Mouse (Mus musculus): Measurements from ENCODE around the gene Bola2. TPM values are rescaled to one million over a fixed set of nuclear protein-coding genes. Genes with fewer than 3 reads are reported as not detected.
A peak's percentile ranks its signal among the peaks of the same experiment; 100 is the strongest.

The Bola2 gene
- total and polyA plus RNA-seq, 3 experiments = 29.1 to 63.7 (median 49.7) TPM

DNA sequence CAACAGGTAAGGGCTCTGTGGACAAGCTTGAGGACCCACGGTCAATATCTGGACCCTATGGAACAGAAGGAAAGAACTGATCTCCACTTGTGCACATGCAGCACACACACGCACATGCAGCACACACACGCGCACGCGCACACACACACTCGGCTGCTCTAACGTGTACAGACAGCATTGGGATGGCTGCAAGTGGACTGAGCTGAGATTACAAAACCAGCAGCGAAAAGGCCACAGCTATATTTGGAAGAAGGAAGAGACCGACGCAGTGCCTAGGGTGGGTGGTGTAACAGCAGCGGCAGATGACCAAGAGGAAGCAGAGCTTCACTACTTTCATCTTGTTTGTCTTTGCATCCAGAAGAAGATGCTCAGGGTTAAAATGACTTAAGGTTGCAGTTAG, 50.9 kb downstream of the Bola2 start:
- TF ChIP-seq CTCF (IDR thresholded peaks at IDR 0.05) (no peak), EP300 (IDR thresholded peaks at IDR 0.05; ENCODE audit: insufficient read depth, low read depth, low read length) (no peak), POLR2A (IDR thresholded peaks at IDR 0.05; ENCODE audit: insufficient read depth, low read depth, low read length) (no peak)
- peak in 1 of 2 experiments; percentile 53 for DNase-seq
- Histone ChIP-seq H3K27ac (peak overlapping the region; percentile 49; the same call in 1 of the 2 replicates), H3K27me3 (ENCODE audit: control insufficient read depth, insufficient read depth, low read length) (no peaks in the 10 kb centered on the region), H3K4me3 (no peak overlapping the region), H3K79me2 (replicated peaks; ENCODE audit: control insufficient read depth, insufficient read depth, low read length) (no peaks in the 10 kb centered on the region), H3K36me3 (ENCODE audit: control insufficient read depth, insufficient read depth, low read length) (no peaks in the 10 kb centered on the region), H3K9ac (ENCODE audit: low read depth, low read length) (no peak overlapping the region), H3K4me1 (ENCODE audit: control insufficient read depth, insufficient read depth, low read length) (0 out of 2 replicates have a peak, but pooled peaks cover 1% of the 10 kb centered on the region)
- WGBS = 62% methylated on average over 12 of the region's 12 CpGs
- intact Hi-C loops (cut with DNase I) = no loop called here

DNA sequence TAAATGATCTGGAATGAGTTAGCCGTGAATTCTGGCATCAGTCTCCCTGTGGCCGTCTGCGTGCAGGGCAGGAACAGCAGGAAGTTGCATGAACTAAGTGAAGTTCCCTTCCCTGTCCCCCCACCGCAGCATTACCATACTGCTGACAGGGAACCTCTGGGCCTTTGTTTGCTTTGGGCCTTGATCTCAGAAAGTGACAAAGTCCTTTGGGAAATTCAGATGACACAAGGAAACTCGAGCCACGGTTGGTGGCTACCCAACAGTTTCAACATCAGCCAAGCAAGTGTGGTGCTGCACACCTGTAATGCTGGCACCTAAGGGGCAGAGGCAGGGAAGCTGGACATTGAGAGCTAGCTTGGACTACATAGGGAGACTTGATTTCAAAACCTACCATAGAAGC, 51.6 kb downstream of the Bola2 start:
- 0 out of 2 replicates have a peak, but pooled peaks cover 1% of the 10 kb centered on the region for H3K4me1 ChIP-seq (ENCODE audit: control insufficient read depth, insufficient read depth, low read length)
- intact Hi-C loops (cut with DNase I) = no loop called here
- 21% methylated on average over 6 of the region's 6 CpGs for WGBS
- no peaks in the 10 kb centered on the region for H3K27me3 ChIP-seq (ENCODE audit: control insufficient read depth, insufficient read depth, low read length)
- TF ChIP-seq CTCF (IDR thresholded peaks at IDR 0.05) = no peak
- no peak for TF ChIP-seq EP300 (IDR thresholded peaks at IDR 0.05; ENCODE audit: insufficient read depth, low read depth, low read length)
- TF ChIP-seq POLR2A (IDR thresholded peaks at IDR 0.05; ENCODE audit: insufficient read depth, low read depth, low read length) = no peak
- no peaks in the 10 kb centered on the region for H3K36me3 ChIP-seq (ENCODE audit: control insufficient read depth, insufficient read depth, low read length)
- peak overlapping the region; percentile 49 for H3K27ac ChIP-seq
- H3K4me3 ChIP-seq = no peak overlapping the region
- H3K9ac ChIP-seq (ENCODE audit: low read depth, low read length) = no peak overlapping the region
- DNase-seq = peak in 1 of 2 experiments; percentile 55
- no peaks in the 10 kb centered on the region for H3K79me2 ChIP-seq (replicated peaks; ENCODE audit: control insufficient read depth, insufficient read depth, low read length)

DNA sequence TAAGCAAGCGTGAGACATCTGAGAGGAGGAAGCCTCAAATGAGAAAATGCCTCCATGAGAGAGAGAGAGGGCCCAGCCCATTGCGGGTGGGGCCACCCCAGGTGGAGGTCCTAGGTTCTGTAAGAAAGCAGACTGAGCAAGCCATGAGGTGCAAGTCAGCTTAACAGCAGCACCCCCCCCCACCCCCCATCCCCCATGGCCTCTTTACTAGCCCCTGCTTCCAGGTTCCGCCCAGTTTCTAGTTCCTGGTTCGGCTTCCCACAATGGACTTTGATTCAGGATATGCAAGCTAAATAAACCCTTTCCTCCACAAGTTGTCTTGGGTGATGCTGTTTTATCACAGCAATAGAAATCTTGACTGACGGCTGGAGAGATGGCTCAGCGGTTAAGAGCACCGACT, 53.6 kb downstream of the Bola2 start:
- Histone ChIP-seq H3K4me1 (ENCODE audit: control insufficient read depth, insufficient read depth, low read length) (0 out of 2 replicates have a peak, but pooled peaks cover 1% of the 10 kb centered on the region), H3K79me2 (replicated peaks; ENCODE audit: control insufficient read depth, insufficient read depth, low read length) (no peaks in the 10 kb centered on the region), H3K27ac (no peak overlapping the region), H3K4me3 (no peak overlapping the region), H3K36me3 (ENCODE audit: control insufficient read depth, insufficient read depth, low read length) (no peaks in the 10 kb centered on the region), H3K9ac (ENCODE audit: low read depth, low read length) (no peak overlapping the region), H3K27me3 (ENCODE audit: control insufficient read depth, insufficient read depth, low read length) (no peaks in the 10 kb centered on the region)
- no peak for TF ChIP-seq POLR2A (IDR thresholded peaks at IDR 0.05; ENCODE audit: insufficient read depth, low read depth, low read length)
- no peak for TF ChIP-seq EP300 (IDR thresholded peaks at IDR 0.05; ENCODE audit: insufficient read depth, low read depth, low read length)
- no peak for TF ChIP-seq CTCF (IDR thresholded peaks at IDR 0.05)
- no peak for DNase-seq
- intact Hi-C loops (cut with DNase I) = no loop called here
- 63% methylated on average over 7 of the region's 7 CpGs for WGBS

Other genes with a start within 250 kb of the Bola2 start
- 1 to 10 TPM; 1.1 to 1.3 TPM for gene Atp2a1, start 232.3 kb upstream of the Bola2 start, total RNA-seq (2021)
- gene Atp2a1, start 232.3 kb upstream of the Bola2 start, polyA plus RNA-seq (2012; rRNA removed) = 5.7 and 6.6 TPM in 2 replicates
- gene Sh2b1, start 220.0 kb upstream of the Bola2 start, total RNA-seq (2021) = 10 to 100 TPM; 42.5 to 46.1 TPM
- 58.2 and 59.2 TPM in 2 replicates for gene Sh2b1, start 220.0 kb upstream of the Bola2 start, polyA plus RNA-seq (2012; rRNA removed)
- gene Tufm, start 208.0 kb upstream of the Bola2 start, total RNA-seq (2021) = 100 to 1,000 TPM; 271 to 314 TPM
- gene Tufm, start 208.0 kb upstream of the Bola2 start, polyA plus RNA-seq (2012; rRNA removed) = 288 and 353 TPM in 2 replicates
- 10 to 100 TPM; 34.0 to 37.6 TPM for gene Atxn2l, start 192.0 kb upstream of the Bola2 start, total RNA-seq (2021)
- 48.1 and 66.7 TPM in 2 replicates for gene Atxn2l, start 192.0 kb upstream of the Bola2 start, polyA plus RNA-seq (2012; rRNA removed)
- 100 to 1,000 TPM; 133 to 159 TPM for gene Eif3c, start 129.0 kb upstream of the Bola2 start, total RNA-seq (2021)
- 59.3 and 72.6 TPM in 2 replicates for gene Eif3c, start 129.0 kb upstream of the Bola2 start, polyA plus RNA-seq (2012; rRNA removed)
- under 1 TPM; 0.32 to 0.39 TPM for gene Apobr, start 110.5 kb upstream of the Bola2 start, total RNA-seq (2021)
- gene Apobr, start 110.5 kb upstream of the Bola2 start, polyA plus RNA-seq (2012; rRNA removed) = 0.47 and 1.1 TPM in 2 replicates
- gene Cln3, start 109.6 kb upstream of the Bola2 start, total RNA-seq (2021) = 10 to 100 TPM; 12.8 to 12.9 TPM
- 30.0 and 33.2 TPM in 2 replicates for gene Cln3, start 109.6 kb upstream of the Bola2 start, polyA plus RNA-seq (2012; rRNA removed)
- not detected for gene Il27, start 100.5 kb upstream of the Bola2 start, total RNA-seq (2021)
- gene Il27, start 100.5 kb upstream of the Bola2 start, polyA plus RNA-seq (2012; rRNA removed) = not detected in 2 replicates
- 1 to 10 TPM; 4.8 to 6.5 TPM for gene Nupr1, start 64.5 kb upstream of the Bola2 start, total RNA-seq (2021)
- gene Nupr1, start 64.5 kb upstream of the Bola2 start, polyA plus RNA-seq (2012; rRNA removed) = 10.5 and 13.9 TPM in 2 replicates
- gene Sgf29, start 46.1 kb upstream of the Bola2 start, total RNA-seq (2021) = 10 to 100 TPM; 21.6 to 23.4 TPM
- gene Sgf29, start 46.1 kb upstream of the Bola2 start, polyA plus RNA-seq (2012; rRNA removed) = 23.7 and 25.5 TPM in 2 replicates
- gene Sult1a1, start 19.0 kb upstream of the Bola2 start, total RNA-seq (2021) = 10 to 100 TPM; 34.1 to 34.3 TPM
- gene Sult1a1, start 19.0 kb upstream of the Bola2 start, polyA plus RNA-seq (2012; rRNA removed) = 53.6 and 56.6 TPM in 2 replicates
- gene Slx1b, start 383 bp downstream of the Bola2 start, total RNA-seq (2021) = 1 to 10 TPM; 3.6 to 3.9 TPM
- 7.8 and 10.3 TPM in 2 replicates for gene Slx1b, start 383 bp downstream of the Bola2 start, polyA plus RNA-seq (2012; rRNA removed)
- 10 to 100 TPM in 1 of 2 experiments, 1 to 10 TPM in 1; 9.8 to 12.1 TPM for gene Coro1a, start 12.4 kb downstream of the Bola2 start, total RNA-seq (2021)
- 22.2 and 33.7 TPM in 2 replicates for gene Coro1a, start 12.4 kb downstream of the Bola2 start, polyA plus RNA-seq (2012; rRNA removed)
- gene Mapk3, start 64.2 kb downstream of the Bola2 start, total RNA-seq (2021) = 10 to 100 TPM; 45.9 to 53.1 TPM
- gene Mapk3, start 64.2 kb downstream of the Bola2 start, polyA plus RNA-seq (2012; rRNA removed) = 111 and 120 TPM in 2 replicates
- 1 to 10 TPM; 1.3 TPM for gene Gdpd3, start 70.9 kb downstream of the Bola2 start, total RNA-seq (2021)
- 4.3 and 75.7 TPM in 2 replicates for gene Gdpd3, start 70.9 kb downstream of the Bola2 start, polyA plus RNA-seq (2012; rRNA removed)
- gene Ypel3, start 81.6 kb downstream of the Bola2 start, total RNA-seq (2021) = 10 to 100 TPM; 60.2 to 89.9 TPM
- gene Ypel3, start 81.6 kb downstream of the Bola2 start, polyA plus RNA-seq (2012; rRNA removed) = 115 and 144 TPM in 2 replicates
- gene Tbx6, start 86.1 kb downstream of the Bola2 start, total RNA-seq (2021) = under 1 TPM; 0.44 to 0.66 TPM
- gene Tbx6, start 86.1 kb downstream of the Bola2 start, polyA plus RNA-seq (2012; rRNA removed) = 2.3 and 2.9 TPM in 2 replicates
- 10 to 100 TPM; 31.8 to 31.9 TPM for gene Ppp4c, start 97.1 kb downstream of the Bola2 start, total RNA-seq (2021)
- gene Ppp4c, start 97.1 kb downstream of the Bola2 start, polyA plus RNA-seq (2012; rRNA removed) = 65.6 and 99.5 TPM in 2 replicates
- gene Fam57b, start 102.3 kb downstream of the Bola2 start, total RNA-seq (2021) = 1 to 10 TPM; 7.4 to 8.8 TPM
- 9.0 and 12.8 TPM in 2 replicates for gene Fam57b, start 102.3 kb downstream of the Bola2 start, polyA plus RNA-seq (2012; rRNA removed)
- not detected for gene 4930451I11Rik, start 136.2 kb downstream of the Bola2 start, total RNA-seq (2021)
- gene 4930451I11Rik, start 136.2 kb downstream of the Bola2 start, polyA plus RNA-seq (2012; rRNA removed) = not detected in 2 replicates
- not detected for gene Doc2a, start 152.0 kb downstream of the Bola2 start, total RNA-seq (2021)
- gene Doc2a, start 152.0 kb downstream of the Bola2 start, polyA plus RNA-seq (2012; rRNA removed) = not detected in 2 replicates
- 1 to 10 TPM; 5.7 to 6.3 TPM for gene Hirip3, start 166.6 kb downstream of the Bola2 start, total RNA-seq (2021)
- 3.6 and 4.4 TPM in 2 replicates for gene Hirip3, start 166.6 kb downstream of the Bola2 start, polyA plus RNA-seq (2012; rRNA removed)
- gene Ino80e, start 167.0 kb downstream of the Bola2 start, total RNA-seq (2021) = 10 to 100 TPM; 16.8 to 18.3 TPM
- gene Ino80e, start 167.0 kb downstream of the Bola2 start, polyA plus RNA-seq (2012; rRNA removed) = 25.9 and 29.6 TPM in 2 replicates
- gene Taok2, start 189.3 kb downstream of the Bola2 start, total RNA-seq (2021) = 10 to 100 TPM; 37.4 to 39.8 TPM
- 43.1 and 44.7 TPM in 2 replicates for gene Taok2, start 189.3 kb downstream of the Bola2 start, polyA plus RNA-seq (2012; rRNA removed)
- 10 to 100 TPM in 1 of 2 experiments, 1 to 10 TPM in 1; 8.6 to 12.0 TPM for gene Tmem219, start 227.5 kb downstream of the Bola2 start, total RNA-seq (2021)
- 27.1 and 33.6 TPM in 2 replicates for gene Tmem219, start 227.5 kb downstream of the Bola2 start, polyA plus RNA-seq (2012; rRNA removed)
- gene Kctd13, start 233.5 kb downstream of the Bola2 start, total RNA-seq (2021) = 1 to 10 TPM; 6.7 TPM
- gene Kctd13, start 233.5 kb downstream of the Bola2 start, polyA plus RNA-seq (2012; rRNA removed) = 12.7 and 13.7 TPM in 2 replicates